Mouse (Mus musculus) hindbrain, embryonic 14.5 days (tissue): ENCODE measurements around the gene Ceacam15. TPM values are rescaled to one million over a fixed set of nuclear protein-coding genes. Genes with fewer than 3 reads are reported as not detected.
"Not testable (repeated sequence)": the region's sequence is repeated elsewhere in the genome, so short reads cannot be mapped to it uniquely, and the experiment has no call there.

Experiments used
- ATAC-seq: fragments of 200-750 bp; cut with Nextera tagmentation; 2 replicates; pipeline ENCODE4 v1.8.0; 2017; ENCODE audit warnings: moderate number of reproducible peaks, mild to moderate bottlenecking, moderate TSS enrichment, moderate library complexity; ENCODE audit not compliant: low FRiP score
- DNase-seq: peaks from one replicate; pipeline ENCODE4 v3.0.0-alpha.2; 2015; ENCODE audit warnings: low spot score
- H3K27ac ChIP-seq: fragments of 300-500 bp; sonication (generic); 2 replicates; pipeline ENCODE4 v1.5.1; 2014; ENCODE audit warnings: mild to moderate bottlenecking, moderate library complexity
- H3K27me3 ChIP-seq: fragments of 300-500 bp; sonication (generic); 2 replicates; pipeline ENCODE4 v1.6.1; 2014; ENCODE audit warnings: mild to moderate bottlenecking, low read length, mixed read lengths; ENCODE audit not compliant: control insufficient read depth, insufficient read depth
- H3K36me3 ChIP-seq: fragments of 300-500 bp; sonication (generic); replicated peaks from 2 replicates; pipeline ENCODE4 v1.6.1; 2014; ENCODE audit not compliant: control insufficient read depth, insufficient read depth
- H3K4me1 ChIP-seq: fragments of 300-500 bp; sonication (generic); replicated peaks from 2 replicates; pipeline ENCODE4 v1.6.1; 2014; ENCODE audit warnings: antibody characterized with exemption, low read length, mixed read lengths; ENCODE audit not compliant: control insufficient read depth, insufficient read depth
- H3K4me2 ChIP-seq: fragments of 300-500 bp; sonication (generic); replicated peaks from 2 replicates; pipeline ENCODE4 v1.6.1; 2014; ENCODE audit warnings: mild to moderate bottlenecking, moderate library complexity
- H3K4me3 ChIP-seq: fragments of 300-500 bp; sonication (generic); replicated peaks from 2 replicates; pipeline ENCODE4 v1.5.1; 2014; ENCODE audit warnings: mild to moderate bottlenecking, low read length
- H3K9ac ChIP-seq: fragments of 300-500 bp; sonication (generic); 2 replicates; pipeline ENCODE4 v1.6.1; 2014
- H3K9me3 ChIP-seq: fragments of 300-500 bp; sonication (generic); 2 replicates; pipeline ENCODE4 v1.6.1; 2016; ENCODE audit warnings: low read length; ENCODE audit not compliant: control insufficient read depth
- WGBS: fragments of 180-500 bp; shearing (Covaris S2); extraction: QIAGEN DNeasy Blood & Tissue Kit; methylation state at CpG from one replicate; pipeline ENCODE4 v1.1.7; 2014; 5-methylcytosine and 5-hydroxymethylcytosine counted together
- polyA plus RNA-seq: library from polyadenylated mRNA; unstranded; fragments of >200 nt; fragmentation: Nextera tagmentation; extraction: Ambion mirVana; gene quantifications from 2 replicates; pipeline ENCODE4 v1.2.1, GENCODE M21; 2014

Ceacam15 gene
- polyA plus RNA-seq: not detected in 2 replicates

DNA sequence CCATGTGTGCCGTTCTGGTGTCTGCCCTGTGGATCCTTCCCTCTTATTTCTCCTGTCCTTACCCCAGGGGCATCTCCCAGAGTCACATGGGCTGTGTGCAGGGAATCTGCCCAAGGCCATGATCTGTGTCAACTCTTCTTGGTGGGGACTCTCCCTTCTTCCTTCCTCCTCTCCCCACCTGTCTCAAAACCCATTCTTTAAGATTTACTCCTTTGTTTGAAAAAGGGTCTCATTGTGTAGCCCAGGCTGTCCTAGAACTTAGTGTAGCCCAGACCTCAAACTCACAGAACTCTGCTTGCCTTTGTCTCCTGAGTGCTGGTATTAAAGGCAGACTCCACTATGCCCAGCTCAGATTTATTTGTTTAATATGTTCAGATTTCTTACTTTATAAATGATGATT, at the start of gene Ceacam15:
Gene Ceacam15 (minus strand): TSS at position 101 of the 400 bp plus-strand sequence.
- H3K9me3 ChIP-seq: no peaks in the 10 kb centered on the region
- no peaks in the 10 kb centered on the region for H3K4me1 ChIP-seq
- H3K9ac ChIP-seq: no peak within 1 kb of the TSS
- H3K4me2 ChIP-seq: no peak within 1 kb of the TSS
- no peaks in the 10 kb centered on the region for H3K36me3 ChIP-seq
- no peak within 1 kb of the TSS for H3K4me3 ChIP-seq
- ATAC-seq (no peak), DNase-seq (no peak)
- H3K27me3 ChIP-seq: no peaks in the 10 kb centered on the region
- H3K27ac ChIP-seq: no peak within 1 kb of the TSS
- WGBS: 61% methylated on average over 1 of the region's 1 CpGs

DNA sequence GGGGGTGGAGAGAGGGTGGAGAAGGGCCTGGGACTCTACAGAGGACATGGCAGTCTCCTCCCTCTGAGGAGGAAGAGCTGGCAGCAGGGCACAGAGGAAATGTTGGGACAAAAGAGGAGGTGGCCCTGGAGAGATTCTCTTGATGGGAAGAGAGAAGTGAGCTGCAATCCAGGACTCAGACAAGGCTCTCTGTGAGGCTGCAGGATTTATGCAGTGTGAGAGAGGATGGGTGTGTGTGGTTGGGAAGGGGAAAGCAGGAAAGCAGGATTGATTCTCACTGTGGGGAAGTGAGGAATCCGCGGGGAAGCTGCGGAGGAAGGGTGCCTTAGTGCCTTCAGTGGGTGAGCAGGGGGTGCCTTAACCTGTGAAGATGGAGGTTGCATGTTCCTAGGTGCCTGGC, 47.0 kb upstream of the Ceacam15 start:
- H3K9ac ChIP-seq, H3K4me2 ChIP-seq, H3K9me3 ChIP-seq, H3K27me3 ChIP-seq, ATAC-seq, H3K4me1 ChIP-seq, DNase-seq, H3K27ac ChIP-seq, H3K36me3 ChIP-seq, H3K4me3 ChIP-seq: not testable (repeated sequence)
- 63% methylated on average over 3 of the region's 3 CpGs for WGBS

- Histone ChIP-seq H3K9me3 (no peaks in the 10 kb centered on the region), H3K27me3 (no peaks in the 10 kb centered on the region), H3K4me3 (no peak within 1 kb of the TSS), H3K36me3 (no peaks in the 10 kb centered on the region), H3K4me1 (no peaks in the 10 kb centered on the region), H3K9ac (no peak within 1 kb of the TSS), H3K27ac (no peak within 1 kb of the TSS), H3K4me2 (no peak within 1 kb of the TSS)
- 78% methylated on average over 2 of the region's 2 CpGs for WGBS
- no peak for DNase-seq
- ATAC-seq: no peak
Observed at GRCm38 (mm10) chr7:16721629-16722028, 46.1 kb upstream of the Ceacam15 start, which contains the start of gene Ceacam9. Ceacam9 (plus strand) TSS chr7:16721929.

DNA sequence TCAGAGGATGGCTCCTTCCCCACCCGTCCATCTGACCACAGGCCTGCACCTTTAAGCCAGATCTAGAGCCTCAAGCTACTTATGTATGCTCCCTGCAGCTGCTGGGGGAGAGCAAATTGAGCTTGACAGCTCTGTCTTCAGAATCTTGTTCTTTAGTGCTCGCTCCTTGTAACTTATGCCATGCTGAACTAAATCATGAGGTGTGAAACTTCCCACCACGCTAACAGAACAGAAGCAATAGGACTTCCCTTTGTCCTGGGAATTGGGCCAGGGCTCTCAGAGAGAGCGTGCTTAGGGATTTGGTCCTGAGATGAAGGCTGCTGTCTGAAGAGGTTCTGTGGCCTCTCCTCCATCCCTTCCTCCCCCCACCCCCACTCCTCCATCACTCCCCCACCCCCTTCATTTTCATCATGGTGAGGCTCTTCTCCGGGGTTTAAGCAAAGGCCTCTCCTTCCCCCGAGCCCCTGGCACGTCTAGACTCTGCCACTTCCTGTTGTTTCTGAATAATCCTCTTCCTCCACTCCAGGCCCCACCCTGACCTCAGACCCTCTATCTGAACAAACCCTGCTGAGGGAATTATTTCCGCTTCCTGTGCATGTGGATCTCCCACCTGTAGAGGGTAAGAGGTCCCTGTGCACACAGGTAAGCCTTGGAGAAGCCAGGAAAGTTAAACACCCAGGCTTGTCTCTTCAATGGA, 41.1 kb upstream of the Ceacam15 start:
- 46% methylated on average over 7 of the region's 8 CpGs for WGBS
- not testable (repeated sequence) for H3K9me3 ChIP-seq, H3K36me3 ChIP-seq, DNase-seq, H3K9ac ChIP-seq, H3K4me1 ChIP-seq, H3K27me3 ChIP-seq, ATAC-seq, H3K4me2 ChIP-seq, H3K4me3 ChIP-seq, H3K27ac ChIP-seq

- no peak overlapping the region for H3K9ac ChIP-seq
- H3K27me3 ChIP-seq: no peaks in the 10 kb centered on the region
- no peak overlapping the region for H3K4me3 ChIP-seq
- ATAC-seq: no peak
- no peak for DNase-seq
- H3K9me3 ChIP-seq: no peaks in the 10 kb centered on the region
- no peak overlapping the region for H3K4me2 ChIP-seq
- H3K27ac ChIP-seq: no peak overlapping the region
- 83% methylated on average over 13 of the region's 13 CpGs for WGBS
- H3K4me1 ChIP-seq: no peaks in the 10 kb centered on the region
- H3K36me3 ChIP-seq: no peaks in the 10 kb centered on the region
Observed at GRCm38 (mm10) chr7:16712633-16713415, 37.3 kb upstream of the Ceacam15 start.

GRCm38 (mm10) chr7:16710604-16711003, 35.1 kb upstream of the Ceacam15 start:
- Histone ChIP-seq H3K27me3 (no peaks in the 10 kb centered on the region), H3K9ac (no peak overlapping the region), H3K4me1 (no peaks in the 10 kb centered on the region), H3K36me3 (no peaks in the 10 kb centered on the region), H3K9me3 (no peaks in the 10 kb centered on the region), H3K27ac (no peak overlapping the region), H3K4me3 (no peak overlapping the region), H3K4me2 (no peak overlapping the region)
- ATAC-seq (no peak), DNase-seq (no peak)
- 82% methylated on average over 5 of the region's 5 CpGs for WGBS

GRCm38 (mm10) chr7:16708244-16708643, 32.7 kb upstream of the Ceacam15 start:
- no peaks in the 10 kb centered on the region for H3K4me1 ChIP-seq
- WGBS: 32% methylated on average over 9 of the region's 9 CpGs
- H3K36me3 ChIP-seq: no peaks in the 10 kb centered on the region
- H3K27me3 ChIP-seq: no peaks in the 10 kb centered on the region
- no peak overlapping the region for H3K4me3 ChIP-seq
- no peaks in the 10 kb centered on the region for H3K9me3 ChIP-seq
- H3K27ac ChIP-seq: no peak overlapping the region
- H3K9ac ChIP-seq: no peak overlapping the region
- DNase-seq: no peak
- no peak for ATAC-seq
- no peak overlapping the region for H3K4me2 ChIP-seq

- Histone ChIP-seq H3K9me3 (no peaks in the 10 kb centered on the region), H3K4me2 (no peak overlapping the region), H3K9ac (no peak overlapping the region), H3K27ac (no peak overlapping the region), H3K27me3 (no peaks in the 10 kb centered on the region), H3K36me3 (no peaks in the 10 kb centered on the region), H3K4me1 (no peaks in the 10 kb centered on the region), H3K4me3 (no peak overlapping the region)
- ATAC-seq (no peak), DNase-seq (no peak)
- 69% methylated on average over 9 of the region's 9 CpGs for WGBS
Observed at GRCm38 (mm10) chr7:16706385-16706784, 30.9 kb upstream of the Ceacam15 start.

GRCm38 (mm10) chr7:16700583-16700982, 25.1 kb upstream of the Ceacam15 start:
- no peaks in the 10 kb centered on the region for H3K9me3 ChIP-seq
- no peak overlapping the region for H3K9ac ChIP-seq
- no peak overlapping the region for H3K4me2 ChIP-seq
- H3K4me1 ChIP-seq: no peaks in the 10 kb centered on the region
- no peaks in the 10 kb centered on the region for H3K27me3 ChIP-seq
- no peak overlapping the region for H3K27ac ChIP-seq
- 82% methylated on average over 5 of the region's 5 CpGs for WGBS
- ATAC-seq: no peak
- DNase-seq: no peak
- H3K4me3 ChIP-seq: no peak overlapping the region
- H3K36me3 ChIP-seq: no peaks in the 10 kb centered on the region
